Mouse (Mus musculus) limb, embryonic 11.5 days (tissue): ENCODE measurements around the gene Zfp652. TPM values are rescaled to one million over a fixed set of nuclear protein-coding genes. Genes with fewer than 3 reads are reported as not detected.
A peak's percentile ranks its signal among the peaks of the same experiment; 100 is the strongest.

ENCODE experiments used
- ATAC-seq: fragments of 200-750 bp; cut with Nextera tagmentation; 2 replicates; pipeline ENCODE4 v1.8.0; 2017; ENCODE audit warnings: low read depth; ENCODE audit not compliant: insufficient number of reproducible peaks, low FRiP score, low TSS enrichment
- DNase-seq: peaks from one replicate; pipeline ENCODE4 v3.0.0-alpha.2; 2015; ENCODE audit warnings: low spot score
- H3K27ac ChIP-seq: fragments of 300-500 bp; sonication (generic); replicated peaks from 2 replicates; pipeline ENCODE4 v1.5.1; 2014; ENCODE audit warnings: low read depth, mild to moderate bottlenecking, low read length
- H3K27me3 ChIP-seq: fragments of 300-500 bp; sonication (generic); 2 replicates; pipeline ENCODE4 v1.6.1; 2014; ENCODE audit warnings: mild to moderate bottlenecking, low read length, mixed read lengths; ENCODE audit not compliant: control insufficient read depth, insufficient read depth
- H3K36me3 ChIP-seq: fragments of 300-500 bp; sonication (generic); 2 replicates; pipeline ENCODE4 v1.6.1; 2014; ENCODE audit warnings: mild to moderate bottlenecking, low read length, moderate library complexity, mixed read lengths; ENCODE audit not compliant: control insufficient read depth, insufficient read depth
- H3K4me1 ChIP-seq: fragments of 300-500 bp; sonication (generic); 2 replicates; pipeline ENCODE4 v1.6.1; 2014; ENCODE audit warnings: low read length, mixed read lengths; ENCODE audit not compliant: control insufficient read depth, insufficient read depth
- H3K4me2 ChIP-seq: fragments of 300-500 bp; sonication (generic); 2 replicates; pipeline ENCODE4 v1.6.1; 2014; ENCODE audit warnings: low read depth, mild to moderate bottlenecking, moderate library complexity; ENCODE audit not compliant: severe bottlenecking
- H3K4me3 ChIP-seq: fragments of 300-500 bp; sonication (generic); 2 replicates; pipeline ENCODE4 v1.5.1; 2014; ENCODE audit warnings: low read depth, low read length
- H3K9ac ChIP-seq: fragments of 300-500 bp; sonication (generic); 2 replicates; pipeline ENCODE4 v1.6.1; 2014; ENCODE audit warnings: mild to moderate bottlenecking, low read length
- H3K9me3 ChIP-seq: fragments of 300-500 bp; sonication (generic); 2 replicates; pipeline ENCODE4 v1.6.1; 2016; ENCODE audit warnings: low read length; ENCODE audit not compliant: control insufficient read depth
- WGBS: fragments of 180-500 bp; shearing (Covaris S2); extraction: QIAGEN DNeasy Blood & Tissue Kit; methylation state at CpG from one replicate; pipeline ENCODE4 v1.1.7; 2014; 5-methylcytosine and 5-hydroxymethylcytosine counted together
- polyA plus RNA-seq: library from polyadenylated mRNA; unstranded; fragments of >200 nt; fragmentation: Nextera tagmentation; extraction: Ambion mirVana; gene quantifications from 2 replicates; pipeline ENCODE4 v1.2.1, GENCODE M21; 2014

The Zfp652 gene
- polyA plus RNA-seq, 1 experiment from 2014 or later: 11.7 TPM

- H3K27ac ChIP-seq: no peak overlapping the region; the same call in 1 of the 2 replicates
- no peaks in the 10 kb centered on the region for H3K36me3 ChIP-seq
- H3K9me3 ChIP-seq: no peaks in the 10 kb centered on the region
- H3K9ac ChIP-seq: peak overlapping the region; percentile 96
- no peaks in the 10 kb centered on the region for H3K27me3 ChIP-seq
- H3K4me3 ChIP-seq: peak overlapping the region; percentile 91
- peak overlapping the region; percentile 90 for H3K4me2 ChIP-seq
- no peak for DNase-seq
- peaks cover 17% of the 10 kb centered on the region for H3K4me1 ChIP-seq
- ATAC-seq: no peak
- WGBS: under 1% methylated on average over 13 of the region's 13 CpGs
These were observed 1.4 kb downstream of the Zfp652 start for GRCm38 (mm10) chr11:95713811-95714241.

- DNase-seq: no peak
- Histone ChIP-seq H3K27ac (no peak overlapping the region), H3K9me3 (no peaks in the 10 kb centered on the region), H3K36me3 (no peaks in the 10 kb centered on the region), H3K27me3 (no peaks in the 10 kb centered on the region), H3K9ac (no peak overlapping the region), H3K4me1 (peaks cover 17% of the 10 kb centered on the region), H3K4me3 (peak overlapping the region; percentile 91), H3K4me2 (peak overlapping the region; percentile 90)
- no peak for ATAC-seq
- 63% methylated on average over 7 of the region's 7 CpGs for WGBS
These were observed 1.9 kb downstream of the Zfp652 start for GRCm38 (mm10) chr11:95714411-95714810.

- Histone ChIP-seq H3K9ac (no peak overlapping the region), H3K4me3 (no peak overlapping the region), H3K4me1 (peaks cover 17% of the 10 kb centered on the region), H3K27ac (no peak overlapping the region), H3K36me3 (no peaks in the 10 kb centered on the region), H3K9me3 (no peaks in the 10 kb centered on the region), H3K27me3 (no peaks in the 10 kb centered on the region), H3K4me2 (no peak overlapping the region)
- DNase-seq (no peak), ATAC-seq (no peak)
- 81% methylated on average over 8 of the region's 8 CpGs for WGBS
These were observed 3.7 kb downstream of the Zfp652 start for GRCm38 (mm10) chr11:95716136-95716535.

GRCm38 (mm10) chr11:95719356-95719755 is 6.9 kb downstream of the Zfp652 start:
- Histone ChIP-seq H3K27ac (no peak overlapping the region), H3K4me3 (no peak overlapping the region), H3K9me3 (no peaks in the 10 kb centered on the region), H3K27me3 (no peaks in the 10 kb centered on the region), H3K4me2 (no peak overlapping the region), H3K36me3 (no peaks in the 10 kb centered on the region), H3K4me1 (peaks cover 13% of the 10 kb centered on the region), H3K9ac (no peak overlapping the region)
- WGBS: 90% methylated on average over 3 of the region's 3 CpGs
- DNase-seq (no peak), ATAC-seq (no peak)

GRCm38 (mm10) chr11:95723287-95723686 is 10.8 kb downstream of the Zfp652 start, which contains the start of gene B130006D01Rik:
Gene B130006D01Rik, plus strand, starts transcription at chr11:95723587.
- no peaks in the 10 kb centered on the region for H3K36me3 ChIP-seq
- H3K4me3 ChIP-seq: no peak within 1 kb of the TSS
- H3K27ac ChIP-seq: no peak within 1 kb of the TSS
- H3K4me1 ChIP-seq: no peaks in the 10 kb centered on the region
- H3K4me2 ChIP-seq: no peak within 1 kb of the TSS
- ATAC-seq (no peak), DNase-seq (no peak)
- H3K27me3 ChIP-seq: no peaks in the 10 kb centered on the region
- no peaks in the 10 kb centered on the region for H3K9me3 ChIP-seq
- H3K9ac ChIP-seq: no peak within 1 kb of the TSS
- 96% methylated on average over 5 of the region's 5 CpGs for WGBS

GRCm38 (mm10) chr11:95724466-95724865 is 12.0 kb downstream of the Zfp652 start:
- Histone ChIP-seq H3K36me3 (no peaks in the 10 kb centered on the region), H3K4me1 (no peaks in the 10 kb centered on the region), H3K9me3 (no peaks in the 10 kb centered on the region), H3K9ac (no peak overlapping the region), H3K27me3 (no peaks in the 10 kb centered on the region), H3K27ac (no peak overlapping the region), H3K4me2 (no peak overlapping the region), H3K4me3 (no peak overlapping the region)
- no peak for ATAC-seq
- DNase-seq: no peak
- WGBS: 94% methylated on average over 4 of the region's 4 CpGs

- no peak for ATAC-seq
- Histone ChIP-seq H3K4me3 (no peak overlapping the region), H3K4me1 (no peaks in the 10 kb centered on the region), H3K27me3 (no peaks in the 10 kb centered on the region), H3K27ac (no peak overlapping the region), H3K9ac (no peak overlapping the region), H3K36me3 (no peaks in the 10 kb centered on the region), H3K4me2 (no peak overlapping the region), H3K9me3 (no peaks in the 10 kb centered on the region)
- DNase-seq: no peak
- 84% methylated on average over 4 of the region's 4 CpGs for WGBS
These were observed 13.7 kb downstream of the Zfp652 start for GRCm38 (mm10) chr11:95726156-95726555.

GRCm38 (mm10) chr11:95727947-95728346 is 15.5 kb downstream of the Zfp652 start:
- no peak overlapping the region for H3K4me3 ChIP-seq
- H3K27me3 ChIP-seq: no peaks in the 10 kb centered on the region
- no peaks in the 10 kb centered on the region for H3K9me3 ChIP-seq
- no peak overlapping the region for H3K4me2 ChIP-seq
- WGBS: 93% methylated on average over 5 of the region's 5 CpGs
- DNase-seq: no peak
- no peaks in the 10 kb centered on the region for H3K4me1 ChIP-seq
- no peak overlapping the region for H3K9ac ChIP-seq
- no peak overlapping the region for H3K27ac ChIP-seq
- ATAC-seq: no peak
- no peaks in the 10 kb centered on the region for H3K36me3 ChIP-seq
